Mouse (Mus musculus) lung, embryonic 16.5 days (tissue): ENCODE data around the gene Slc29a3. TPM values are rescaled to one million over a fixed set of nuclear protein-coding genes. Genes with fewer than 3 reads are reported as not detected.

Experiments
- ATAC-seq: fragments of 200-750 bp; cut with Nextera tagmentation; 2 replicates; pipeline ENCODE4 v1.8.0; 2017; ENCODE audit warnings: low read depth, mild to moderate bottlenecking, moderate library complexity
- H3K27ac ChIP-seq: fragments of 300-500 bp; sonication (generic); 2 replicates; pipeline ENCODE4 v1.5.1; 2014; ENCODE audit warnings: mild to moderate bottlenecking, control low read depth, low read length
- H3K27me3 ChIP-seq: fragments of 300-500 bp; sonication (generic); 2 replicates; pipeline ENCODE4 v1.6.1; 2014; ENCODE audit warnings: low read depth, low read length, mixed read lengths; ENCODE audit not compliant: control insufficient read depth, insufficient read depth
- H3K36me3 ChIP-seq: fragments of 300-500 bp; sonication (generic); 2 replicates; pipeline ENCODE4 v1.6.1; 2014; ENCODE audit warnings: low read length; ENCODE audit not compliant: control insufficient read depth, insufficient read depth
- H3K4me1 ChIP-seq: fragments of 300-500 bp; sonication (generic); replicated peaks from 2 replicates; pipeline ENCODE4 v1.6.1; 2014; ENCODE audit warnings: low read length, mixed read lengths; ENCODE audit not compliant: control insufficient read depth, insufficient read depth
- H3K4me2 ChIP-seq: fragments of 300-500 bp; sonication (generic); 2 replicates; pipeline ENCODE4 v1.6.1; 2014; ENCODE audit warnings: low read depth, low read length, control low read depth
- H3K4me3 ChIP-seq: fragments of 300-500 bp; sonication (generic); 2 replicates; pipeline ENCODE4 v1.5.1; 2014; ENCODE audit warnings: mild to moderate bottlenecking, low read length, control low read depth
- H3K9ac ChIP-seq: fragments of 300-500 bp; sonication (generic); 2 replicates; pipeline ENCODE4 v1.6.1; 2014; ENCODE audit warnings: low read length, control low read depth
- H3K9me3 ChIP-seq: fragments of 300-500 bp; sonication (generic); 2 replicates; pipeline ENCODE4 v1.6.1; 2016; ENCODE audit warnings: low read length; ENCODE audit not compliant: control insufficient read depth
- WGBS: fragments of 180-500 bp; shearing (Covaris S2); extraction: QIAGEN DNeasy Blood & Tissue Kit; methylation state at CpG from one replicate; pipeline ENCODE4 v1.1.7; 2014; 5-methylcytosine and 5-hydroxymethylcytosine counted together
- polyA plus RNA-seq: library from polyadenylated mRNA; unstranded; fragments of >200 nt; fragmentation: Nextera tagmentation; extraction: Ambion mirVana; gene quantifications from 2 replicates; pipeline ENCODE4 v1.2.1, GENCODE M21; 2015

Slc29a3 gene
- polyA plus RNA-seq, 1 experiment from 2014 or later: 10.2 TPM

DNA sequence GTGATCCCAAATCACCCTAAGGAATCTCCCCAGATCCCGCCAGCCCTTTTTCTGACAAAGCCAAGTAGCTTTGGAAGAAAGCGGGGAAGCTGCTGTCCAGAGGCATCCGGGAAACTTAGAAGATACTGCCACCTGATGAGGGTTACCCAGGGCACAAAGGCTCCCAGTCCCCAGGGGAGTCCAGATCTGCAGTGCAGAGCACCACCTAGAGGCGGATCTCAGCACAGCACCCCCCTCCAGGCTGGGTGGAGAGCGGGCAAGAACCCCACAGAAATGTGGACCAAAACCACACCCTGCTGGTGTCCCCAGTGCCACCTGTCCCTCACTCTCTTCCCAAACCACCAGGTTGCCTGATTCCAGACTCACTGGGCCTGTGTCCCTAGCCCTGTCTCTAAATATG is 55.6 kb downstream of the Slc29a3 start:
- ATAC-seq: peak; percentile 62; the same call in 1 of the 2 replicates
- WGBS: 11% methylated on average over 5 of the region's 5 CpGs
- no peak overlapping the region for H3K9ac ChIP-seq
- H3K4me1 ChIP-seq: no peaks in the 10 kb centered on the region
- no peaks in the 10 kb centered on the region for H3K27me3 ChIP-seq
- no peak overlapping the region for H3K4me2 ChIP-seq
- H3K9me3 ChIP-seq: no peaks in the 10 kb centered on the region
- H3K4me3 ChIP-seq: no peak overlapping the region
- no peaks in the 10 kb centered on the region for H3K36me3 ChIP-seq
- no peak overlapping the region for H3K27ac ChIP-seq

- ATAC-seq: no peak
- H3K9me3 ChIP-seq: no peaks in the 10 kb centered on the region
- no peak within 1 kb of the TSS for H3K4me2 ChIP-seq
- H3K27me3 ChIP-seq: no peaks in the 10 kb centered on the region
- H3K4me3 ChIP-seq: no peak within 1 kb of the TSS
- WGBS: 87% methylated on average over 6 of the region's 6 CpGs
- no peaks in the 10 kb centered on the region for H3K36me3 ChIP-seq
- H3K27ac ChIP-seq: no peak within 1 kb of the TSS
- H3K4me1 ChIP-seq: no peaks in the 10 kb centered on the region; the same call in 1 of the 2 replicates
- no peak within 1 kb of the TSS for H3K9ac ChIP-seq
Measured at GRCm38 (mm10) chr10:60696390-60696789, 56.2 kb downstream of the Slc29a3 start, which contains the start of gene Cdh23. Gene Cdh23, minus strand, starts transcription at chr10:60696490.

GRCm38 (mm10) chr10:60691671-60692390 is 60.8 kb downstream of the Slc29a3 start:
- Histone ChIP-seq H3K9ac (no peak overlapping the region), H3K4me2 (no peak overlapping the region), H3K36me3 (no peaks in the 10 kb centered on the region), H3K4me3 (no peak overlapping the region), H3K9me3 (no peaks in the 10 kb centered on the region), H3K27me3 (peaks cover 27% of the 10 kb centered on the region), H3K27ac (no peak overlapping the region), H3K4me1 (peaks cover 1% of the 10 kb centered on the region)
- WGBS: 65% methylated on average over 20 of the region's 20 CpGs
- ATAC-seq: no peak

DNA sequence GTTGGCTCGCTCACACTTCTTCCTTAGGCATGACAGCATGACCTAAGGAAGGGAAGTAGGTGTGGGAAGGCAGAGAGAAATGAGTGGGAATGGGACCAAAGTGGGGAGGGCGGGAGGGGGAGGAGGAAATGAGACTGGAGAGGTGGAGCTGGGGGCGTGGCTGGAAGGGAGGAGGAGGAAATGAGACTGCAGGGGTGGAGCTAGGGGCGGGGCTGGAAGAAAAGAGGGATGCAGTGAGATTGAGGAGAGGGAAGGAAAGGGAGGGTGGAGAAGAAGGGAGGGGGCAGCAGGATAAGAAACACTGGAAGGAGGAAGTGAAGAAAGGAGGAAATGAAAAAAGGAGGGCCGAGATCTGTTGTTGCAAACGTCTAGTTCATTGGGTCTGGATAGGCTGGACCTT is 61.6 kb downstream of the Slc29a3 start:
- Histone ChIP-seq H3K27ac (no peak overlapping the region), H3K4me3 (no peak overlapping the region), H3K4me1 (peaks cover 8% of the 10 kb centered on the region), H3K4me2 (no peak overlapping the region), H3K27me3 (peaks cover 35% of the 10 kb centered on the region), H3K9me3 (no peaks in the 10 kb centered on the region), H3K36me3 (no peaks in the 10 kb centered on the region), H3K9ac (no peak overlapping the region)
- WGBS: 26% methylated on average over 6 of the region's 6 CpGs
- ATAC-seq: 0 out of 2 replicates have a peak, but pooled peaks have one; percentile 11

DNA sequence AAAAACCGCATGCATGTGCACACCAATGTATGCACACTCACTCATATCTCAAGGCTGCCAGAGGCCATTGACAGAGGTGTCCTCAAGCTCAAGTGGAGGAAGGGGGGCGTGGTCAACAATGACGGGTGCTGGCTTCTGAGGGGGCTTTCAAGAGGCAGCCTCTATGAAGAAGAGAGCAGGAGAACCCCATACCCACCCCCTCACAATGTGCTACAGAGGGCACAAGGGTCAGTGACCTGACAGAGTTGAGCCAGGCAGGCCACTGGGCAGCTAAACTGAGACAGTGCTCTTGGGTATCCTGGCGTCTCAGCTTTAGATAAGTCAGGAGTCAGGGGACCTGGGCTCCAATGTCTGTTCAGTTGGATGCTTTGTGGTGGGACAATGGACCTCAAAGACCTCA is 63.2 kb downstream of the Slc29a3 start:
- no peak for ATAC-seq

DNA sequence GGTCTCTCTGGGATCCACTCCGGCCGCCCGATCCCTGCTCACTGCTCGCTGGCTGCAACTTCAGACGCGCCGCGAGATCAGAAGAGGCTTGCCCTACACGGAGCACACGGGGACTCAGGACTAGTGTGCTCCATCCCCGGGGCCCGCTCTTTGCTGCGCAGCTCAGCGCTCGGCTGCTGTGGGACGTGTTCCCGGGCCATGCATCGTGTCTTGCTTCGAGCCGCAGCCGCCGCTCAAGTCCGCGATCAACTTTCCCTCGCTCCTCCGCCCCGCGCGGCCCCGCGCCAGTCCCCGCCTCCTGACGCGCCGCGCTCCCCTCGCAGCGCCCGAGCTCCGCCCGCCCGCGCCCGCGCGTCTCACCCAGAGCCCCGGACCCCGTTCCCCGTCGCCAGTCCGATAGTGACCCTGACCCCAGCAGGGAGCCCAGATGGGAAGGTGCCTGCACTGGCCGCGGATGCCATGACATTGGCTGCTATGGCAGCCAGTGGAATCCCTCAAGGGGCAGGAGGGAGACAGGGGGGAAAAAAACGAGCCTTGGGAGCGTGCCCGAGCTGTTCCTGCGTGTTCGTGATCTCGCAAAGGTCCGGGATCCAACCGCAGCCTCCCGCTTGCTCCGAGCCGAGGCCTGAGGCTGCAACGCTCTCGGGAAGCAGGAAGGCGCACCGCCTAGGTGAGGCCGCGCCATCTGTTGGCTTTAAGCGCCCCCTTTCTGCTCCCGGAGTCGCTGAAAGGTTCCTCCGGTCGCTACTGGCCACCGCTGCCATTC is 65.4 kb downstream of the Slc29a3 start:
- peak; percentile 74 for ATAC-seq
- Histone ChIP-seq H3K27ac (no peak overlapping the region), H3K4me2 (peak overlapping the region; percentile 100), H3K27me3 (peaks cover 60% of the 10 kb centered on the region), H3K36me3 (no peaks in the 10 kb centered on the region), H3K4me1 (peaks cover 8% of the 10 kb centered on the region), H3K9me3 (no peaks in the 10 kb centered on the region), H3K4me3 (peak overlapping the region; percentile 69), H3K9ac (peak overlapping the region; percentile 68)
- WGBS: under 1% methylated on average over 71 of the region's 76 CpGs

More for the DNA sequence above, 63.2 kb downstream of the Slc29a3 start:
- H3K4me2 ChIP-seq: no peak overlapping the region
- H3K27me3 ChIP-seq: peaks cover 51% of the 10 kb centered on the region
- 57% methylated on average over 4 of the region's 4 CpGs for WGBS
- H3K4me1 ChIP-seq: peaks cover 8% of the 10 kb centered on the region
- H3K4me3 ChIP-seq: no peak overlapping the region
- no peak overlapping the region for H3K9ac ChIP-seq
- H3K27ac ChIP-seq: no peak overlapping the region
- H3K9me3 ChIP-seq: no peaks in the 10 kb centered on the region
- H3K36me3 ChIP-seq: no peaks in the 10 kb centered on the region

- Histone ChIP-seq H3K27me3 (peaks cover 60% of the 10 kb centered on the region), H3K9me3 (no peaks in the 10 kb centered on the region), H3K4me2 (peak overlapping the region; percentile 100), H3K36me3 (no peaks in the 10 kb centered on the region), H3K9ac (no peak overlapping the region; the same call in 1 of the 2 replicates), H3K4me1 (peaks cover 8% of the 10 kb centered on the region), H3K4me3 (peak overlapping the region; percentile 69), H3K27ac (no peak overlapping the region)
- WGBS: 1% methylated on average over 37 of the region's 37 CpGs
- ATAC-seq: no peak
Measured at GRCm38 (mm10) chr10:60686641-60686975, 66.0 kb downstream of the Slc29a3 start.

DNA sequence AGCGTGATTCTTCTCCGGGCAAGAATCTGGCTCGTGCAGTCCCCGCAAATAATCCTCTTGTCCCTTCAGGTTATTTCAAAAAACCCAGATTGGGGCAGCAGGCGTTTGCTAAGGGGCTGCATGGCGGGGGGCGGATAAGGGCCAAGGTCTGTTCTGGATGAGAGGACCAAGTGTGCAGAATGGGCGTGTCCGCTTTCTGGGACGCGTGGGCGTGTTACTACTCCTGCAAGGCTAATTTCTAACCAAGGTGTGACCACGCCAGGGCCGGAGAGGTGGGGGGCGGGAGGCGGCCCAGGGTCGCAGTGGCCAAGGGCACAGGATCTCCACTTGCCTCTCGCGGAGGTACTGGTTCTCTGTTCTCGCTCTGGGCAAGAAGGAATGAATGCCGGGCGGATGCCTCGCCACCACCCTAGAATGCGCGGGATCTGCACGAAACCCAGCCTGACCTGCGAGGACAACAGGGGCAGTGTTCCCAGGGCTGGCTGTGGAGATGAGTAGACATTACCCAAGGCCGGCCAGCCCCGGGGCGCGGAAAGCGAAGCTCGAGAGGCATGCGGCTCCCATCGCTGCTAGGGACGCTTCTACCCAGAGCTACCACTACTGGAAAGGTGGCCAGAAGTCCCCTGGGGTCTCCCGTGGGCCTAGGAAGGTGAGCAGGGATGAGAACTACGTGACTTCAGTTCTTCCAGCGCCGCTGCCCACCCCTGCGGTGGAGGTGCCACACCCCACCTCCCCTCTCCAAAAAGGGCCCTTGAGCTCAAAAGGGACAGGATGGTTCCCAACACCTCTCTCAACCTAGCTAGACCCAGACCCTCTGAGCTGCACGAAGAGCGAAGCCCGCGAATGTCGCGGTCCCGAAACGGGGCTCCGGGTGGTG is 66.6 kb downstream of the Slc29a3 start:
- Histone ChIP-seq H3K27ac (no peak overlapping the region), H3K36me3 (no peaks in the 10 kb centered on the region), H3K4me2 (peak overlapping the region; percentile 100), H3K4me3 (peak overlapping the region; percentile 69), H3K9me3 (no peaks in the 10 kb centered on the region), H3K27me3 (peaks cover 60% of the 10 kb centered on the region), H3K4me1 (peaks cover 8% of the 10 kb centered on the region), H3K9ac (no peak overlapping the region)
- no peak for ATAC-seq
- WGBS: 4% methylated on average over 50 of the region's 50 CpGs

DNA sequence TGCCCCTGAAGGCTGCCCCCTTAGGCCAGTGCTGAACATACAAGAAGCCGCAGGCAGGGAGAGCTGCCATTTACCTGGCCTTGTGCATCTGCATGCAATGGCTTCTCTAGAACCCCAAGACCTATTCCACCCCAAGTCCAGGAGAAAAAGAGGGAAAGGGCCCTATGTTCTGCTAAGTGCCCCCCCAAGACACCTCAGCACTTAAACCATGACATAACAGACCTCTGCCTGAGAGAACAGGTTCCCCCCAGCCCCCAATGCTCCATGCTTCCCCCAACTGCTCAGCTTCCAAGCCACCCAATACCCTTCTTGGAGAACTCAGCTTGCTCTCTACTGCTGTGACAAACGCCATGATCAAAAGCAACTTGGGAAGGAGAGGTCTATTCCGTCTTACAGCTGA is 73.7 kb downstream of the Slc29a3 start:
- H3K4me3 ChIP-seq: no peak overlapping the region
- 78% methylated on average over 3 of the region's 3 CpGs for WGBS
- H3K36me3 ChIP-seq: no peaks in the 10 kb centered on the region
- H3K9ac ChIP-seq: no peak overlapping the region
- no peak overlapping the region for H3K4me2 ChIP-seq
- ATAC-seq: no peak
- peaks cover 4% of the 10 kb centered on the region; the same call in 1 of the 2 replicates for H3K27me3 ChIP-seq
- H3K9me3 ChIP-seq: no peaks in the 10 kb centered on the region
- no peaks in the 10 kb centered on the region for H3K4me1 ChIP-seq
- no peak overlapping the region for H3K27ac ChIP-seq
